Mouse (Mus musculus) stomach, postnatal 0 days (tissue): Measurements from ENCODE around the gene Mbnl2.

Source experiments
- CTCF ChIP-seq: IDR thresholded peaks from 2 replicates; pipeline ENCODE4 v1.5.1; 2016; ENCODE audit warnings: antibody characterized with exemption, low read depth, mild to moderate bottlenecking, moderate library complexity
- EP300 ChIP-seq: optimal IDR thresholded peaks from 2 replicates; pipeline ENCODE3; 2016; ENCODE audit warnings: antibody characterized with exemption

GRCm38 (mm10) chr14:120261606-120262005 is 13.9 kb upstream of the Mbnl2 start:
- TF ChIP-seq EP300 (no peak), CTCF (no peak)
